Mouse (Mus musculus) gastrocnemius, postnatal 36 days (tissue): ENCODE measurements around the gene Ext2. TPM values are rescaled to one million over a fixed set of nuclear protein-coding genes. Genes with fewer than 3 reads are reported as not detected.

Experiments
- DNase-seq, 2 experiments: peaks; one replicate each; pipeline ENCODE4 v3.0.0; 2022
- intact Hi-C: fragments of 180-260 bp; cut with DNase I; formaldehyde crosslinking; loops from one replicate; pipeline ENCODE4 v1.15.1; 2025
- long read RNA-seq, 2 experiments: library from polyadenylated mRNA; stranded (forward); transcript quantifications; one replicate each; pipeline ENCODE4 v2.0.0; 2021
- total RNA-seq, 2 experiments: library from RNA; stranded (reverse); gene quantifications; 2 replicates each; pipeline ENCODE4 v1.2.3; 2021

Gene Ext2
- 10 to 100 TPM; 32.8 to 35.2 TPM for total RNA-seq
- long read RNA-seq, experiment 1, transcript Ext2-201 (14 exons, 2,871 nt) = major isoform, 8 of 32 reads
- long read RNA-seq, experiment 1, partial matches to known transcripts = 5 of 32 reads
- long read RNA-seq, experiment 1, other reads (novel, unspliced or antisense) = 19 of 32 reads
- long read RNA-seq, experiment 2, transcript Ext2-201 (14 exons, 2,871 nt) = major isoform, 29 of 43 reads
- long read RNA-seq, experiment 2, partial matches to known transcripts = 6 of 43 reads
- long read RNA-seq, experiment 2, other reads (novel, unspliced or antisense) = 8 of 43 reads

- intact Hi-C loops = no loop called here
Observed at GRCm38 (mm10) chr2:93822045-93822749, at the start of gene Ext2. TSS of gene Ext2 (minus strand) at chr2:93822568.

GRCm38 (mm10) chr2:93871411-93871925 lies 49.1 kb upstream of the Ext2 start:
- intact Hi-C loops = no loop called here
- DNase-seq = no peak

More at GRCm38 (mm10) chr2:93822045-93822749, at the start of gene Ext2:
- peak; percentile 77 to 92 for DNase-seq

GRCm38 (mm10) chr2:93870842-93871241 lies 48.5 kb upstream of the Ext2 start:
- peak; percentile 42 to 59 for DNase-seq
- intact Hi-C loops = loop anchor here (1.0 kb wide), 1 partner anchor 86 kb away; the partner anchor contains the start of gene Gm13889

- intact Hi-C loops = no loop called here
Observed at GRCm38 (mm10) chr2:93869107-93869600, 46.8 kb upstream of the Ext2 start, which contains the start of gene Accsl. TSS of gene Accsl (minus strand) at chr2:93869157.

GRCm38 (mm10) chr2:93868566-93868965 lies 46.2 kb upstream of the Ext2 start:
- intact Hi-C loops = no loop called here
- DNase-seq = no peak

More at GRCm38 (mm10) chr2:93869107-93869600, 46.8 kb upstream of the Ext2 start, which contains the start of gene Accsl:
- no peak for DNase-seq

- intact Hi-C loops = no loop called here
- DNase-seq = no peak
Observed at GRCm38 (mm10) chr2:93863229-93863628, 40.9 kb upstream of the Ext2 start.

GRCm38 (mm10) chr2:93858845-93859244 lies 36.5 kb upstream of the Ext2 start:
- intact Hi-C loops = no loop called here
- no peak for DNase-seq

GRCm38 (mm10) chr2:93851303-93851702 lies 28.9 kb upstream of the Ext2 start:
- DNase-seq = no peak
- intact Hi-C loops = no loop called here

GRCm38 (mm10) chr2:93850317-93850944 lies 28.1 kb upstream of the Ext2 start:
- DNase-seq = no peak
- intact Hi-C loops = no loop called here

- DNase-seq = peak; percentile 64 to 65
- intact Hi-C loops = no loop called here
Observed at GRCm38 (mm10) chr2:93849505-93850089, 27.2 kb upstream of the Ext2 start, which contains the start of gene Accs. TSS of gene Accs (minus strand) at chr2:93849943.

- DNase-seq = no peak
- intact Hi-C loops = no loop called here
Observed at GRCm38 (mm10) chr2:93841349-93841748, 19.0 kb upstream of the Ext2 start.

GRCm38 (mm10) chr2:93840109-93840508 lies 17.7 kb upstream of the Ext2 start:
- DNase-seq = no peak
- intact Hi-C loops = no loop called here

- intact Hi-C loops = no loop called here
- DNase-seq = no peak
Observed at GRCm38 (mm10) chr2:93838931-93839330, 16.6 kb upstream of the Ext2 start.

GRCm38 (mm10) chr2:93836232-93836785 lies 13.9 kb upstream of the Ext2 start:
- intact Hi-C loops = no loop called here
- DNase-seq = no peak

GRCm38 (mm10) chr2:93835596-93835995 lies 13.2 kb upstream of the Ext2 start:
- intact Hi-C loops = no loop called here
- DNase-seq = no peak

- intact Hi-C loops = no loop called here
Observed at GRCm38 (mm10) chr2:93823519-93823918, 1.2 kb upstream of the Ext2 start.

GRCm38 (mm10) chr2:93817791-93818190 lies 4.6 kb downstream of the Ext2 start:
- intact Hi-C loops = loop anchor here (10.0 kb wide), 1 partner anchor 343 kb away; no protein-coding TSS in a partner anchor
- DNase-seq = no peak

More at GRCm38 (mm10) chr2:93823519-93823918, 1.2 kb upstream of the Ext2 start:
- peak in 1 of 2 experiments; percentile 46 for DNase-seq

GRCm38 (mm10) chr2:93813343-93813742 lies 9.0 kb downstream of the Ext2 start:
- intact Hi-C loops = loop anchor here (10.0 kb wide), 1 partner anchor 339 kb away; no protein-coding TSS in a partner anchor

GRCm38 (mm10) chr2:93811812-93812211 lies 10.6 kb downstream of the Ext2 start:
- no peak for DNase-seq

More at GRCm38 (mm10) chr2:93813343-93813742, 9.0 kb downstream of the Ext2 start:
- DNase-seq = no peak

More at GRCm38 (mm10) chr2:93811812-93812211, 10.6 kb downstream of the Ext2 start:
- intact Hi-C loops = loop anchor here (10.0 kb wide), 1 partner anchor 337 kb away; no protein-coding TSS in a partner anchor
